Mouse (Mus musculus) heart, postnatal 0 days (tissue): Measurements from ENCODE around the gene Shroom1.

Experiments
- CTCF ChIP-seq: IDR thresholded peaks from 2 replicates; pipeline ENCODE4 v1.5.1; 2016; ENCODE audit warnings: antibody characterized with exemption, control low read depth, low read depth
- EP300 ChIP-seq: IDR thresholded peaks from 2 replicates; pipeline ENCODE4 v1.6.1; 2016; ENCODE audit warnings: antibody characterized with exemption, low read depth

- TF ChIP-seq CTCF (no peak), EP300 (no peak)
Measured at GRCm38 (mm10) chr11:53453031-53453430, 4.0 kb upstream of the Shroom1 start.
